Mouse (Mus musculus): ENCODE data around the gene Gm12789. TPM values are rescaled to one million over a fixed set of nuclear protein-coding genes. Genes with fewer than 3 reads are reported as not detected.
"Not testable (repeated sequence)": the region's sequence is repeated elsewhere in the genome, so short reads cannot be mapped to it uniquely, and the experiment has no call there.

The Gm12789 gene
- total RNA-seq (2021): not detected
- long read RNA-seq, experiment 1: 0 reads
- long read RNA-seq, experiment 2: 0 reads

DNA sequence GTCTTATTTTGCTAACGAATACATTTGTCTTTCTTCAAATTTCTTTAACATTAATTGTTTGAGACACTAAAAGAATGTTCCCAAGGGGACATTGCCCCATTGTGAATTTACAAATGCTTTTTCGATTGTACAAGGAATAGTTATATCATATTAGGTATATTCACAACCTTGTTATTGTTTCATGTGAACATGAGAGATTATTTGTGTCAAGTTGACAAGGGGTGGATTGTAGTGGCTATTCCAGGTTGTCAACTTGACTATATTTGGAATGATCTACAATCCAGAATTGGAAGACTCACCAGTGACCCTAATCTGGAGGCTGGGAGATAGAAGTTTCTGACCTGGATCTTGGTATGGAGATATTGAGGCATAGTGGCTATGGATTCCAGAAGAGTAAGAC is at the start of gene Gm12789:
TSS of gene Gm12789 (plus strand) at position 301 of the 400 bp plus-strand sequence.
- not testable (repeated sequence) for DNase-seq (ENCODE audit: low spot score in 2 of 2)

DNA sequence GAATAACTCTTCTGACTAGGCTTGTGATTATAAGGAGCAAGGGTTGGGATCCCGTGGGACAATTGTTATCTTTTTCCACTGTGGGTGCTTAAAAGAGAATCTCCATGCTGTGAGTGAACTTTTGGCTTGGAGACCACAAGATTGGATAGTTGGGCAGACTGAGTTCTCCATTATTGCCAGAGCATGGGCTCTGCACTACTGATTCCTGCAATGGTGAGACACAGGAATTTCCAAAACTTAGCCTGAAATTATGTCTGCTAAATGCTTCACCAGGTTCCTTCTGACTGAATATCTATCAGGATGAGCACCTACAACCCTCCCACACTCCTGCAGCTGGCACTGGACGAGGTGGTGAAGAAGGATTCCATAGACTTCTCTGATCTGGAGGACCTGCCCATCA is 46.3 kb upstream of the Gm12789 start, which contains the start of gene Gm12794:
TSS of gene Gm12794 (plus strand) at position 301 of the 400 bp plus-strand sequence.
- not testable (repeated sequence) for DNase-seq (ENCODE audit: low spot score in 2 of 2)

DNA sequence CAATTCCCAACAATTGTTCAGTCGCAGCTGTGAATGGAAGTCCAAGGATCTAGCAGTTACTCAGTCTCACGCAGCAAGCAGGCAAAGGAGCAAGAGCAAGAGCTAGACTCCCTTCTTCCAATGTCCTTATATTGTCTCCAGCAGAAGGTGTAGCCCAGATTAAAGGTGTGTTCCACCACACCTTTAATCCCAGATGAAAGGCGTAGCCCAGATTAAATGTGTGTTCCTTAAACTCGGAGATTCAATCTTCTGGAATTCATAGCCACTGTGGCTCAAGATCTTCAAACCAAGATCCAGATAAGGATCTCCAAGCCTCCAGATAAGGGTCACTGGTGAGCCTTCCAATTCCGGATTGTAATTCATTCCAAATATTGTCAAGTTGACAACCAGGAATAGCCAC is 5.5 kb upstream of the Gm12789 start, which contains the start of gene Gm12790:
TSS of gene Gm12790 (minus strand) at position 101 of the 400 bp plus-strand sequence.
- not testable (repeated sequence) for DNase-seq (ENCODE audit: low spot score in 2 of 2)

DNA sequence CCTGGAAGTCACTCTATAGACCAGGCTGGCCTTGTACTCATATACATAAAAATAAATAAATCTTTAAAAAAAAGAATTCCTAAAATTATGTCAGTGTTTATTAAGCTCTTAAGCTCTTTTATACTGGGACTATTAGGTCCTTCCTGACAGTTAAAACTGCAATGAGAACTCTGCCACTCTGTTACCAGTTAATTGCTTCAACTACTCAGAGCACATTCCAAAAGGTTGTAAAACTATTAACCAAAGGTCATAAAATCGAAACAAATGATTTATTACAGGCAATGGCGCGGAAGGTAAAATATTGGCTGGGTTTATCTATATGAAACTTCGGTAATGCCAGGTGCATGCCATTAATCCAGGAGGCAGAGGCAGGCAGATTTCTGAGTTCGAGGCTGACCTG is 748 bp upstream of the Gm12789 start:
- DNase-seq (ENCODE audit: low spot score in 2 of 2): no peak

DNA sequence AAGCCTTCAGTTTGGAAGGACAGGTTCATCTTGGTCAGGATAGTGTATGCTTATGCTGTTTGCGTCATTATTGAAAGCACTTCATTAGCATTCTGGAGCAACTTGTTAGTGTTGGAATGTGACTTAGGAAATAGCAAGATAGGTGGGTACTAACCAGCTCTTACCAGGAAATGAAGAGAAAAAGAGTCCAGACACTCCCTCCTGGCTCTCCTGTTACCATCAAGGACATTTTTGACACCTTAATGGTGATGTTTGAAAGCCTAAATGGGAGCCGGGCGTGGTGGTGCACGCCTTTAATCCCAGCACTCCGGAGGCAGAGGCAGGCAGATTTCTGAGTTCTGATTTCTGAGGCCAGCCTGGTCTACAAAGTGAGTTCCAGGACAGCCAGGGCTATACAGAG is 11.0 kb downstream of the Gm12789 start:
- no peak for DNase-seq (ENCODE audit: low spot score in 2 of 2)

DNA sequence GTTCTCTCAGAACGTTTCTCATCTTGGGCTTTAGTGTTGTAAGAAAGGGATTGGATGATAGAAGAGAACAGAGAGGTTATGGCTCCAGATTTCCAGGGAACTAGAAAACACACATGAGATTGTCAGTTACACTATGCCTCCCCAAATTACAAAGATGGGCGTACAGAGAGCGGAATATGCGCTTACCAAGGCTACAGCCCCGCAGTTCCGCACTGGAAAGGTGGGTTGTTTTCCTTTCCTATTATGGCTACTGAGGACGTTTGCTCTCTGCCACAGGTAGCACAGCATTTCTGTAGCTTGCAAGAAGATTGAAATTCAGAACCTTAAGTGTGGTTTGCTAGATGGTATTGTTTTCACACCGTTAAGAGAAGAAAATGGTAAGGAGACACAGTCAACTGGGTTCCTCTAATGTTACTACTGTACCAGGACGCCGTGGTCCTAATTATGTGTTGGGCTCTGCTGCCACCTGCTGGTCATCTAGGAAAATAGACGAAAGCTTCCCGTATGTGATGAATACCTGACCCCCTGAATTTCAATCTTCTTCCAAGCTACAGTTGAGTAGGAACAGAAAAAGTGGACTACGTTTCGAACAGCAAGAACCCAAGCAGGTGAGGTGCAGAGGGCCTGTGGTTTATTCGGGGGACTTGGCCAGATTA is 12.0 kb downstream of the Gm12789 start:
- DNase-seq (ENCODE audit: low spot score in 2 of 2): peak; percentile 24 to 41

DNA sequence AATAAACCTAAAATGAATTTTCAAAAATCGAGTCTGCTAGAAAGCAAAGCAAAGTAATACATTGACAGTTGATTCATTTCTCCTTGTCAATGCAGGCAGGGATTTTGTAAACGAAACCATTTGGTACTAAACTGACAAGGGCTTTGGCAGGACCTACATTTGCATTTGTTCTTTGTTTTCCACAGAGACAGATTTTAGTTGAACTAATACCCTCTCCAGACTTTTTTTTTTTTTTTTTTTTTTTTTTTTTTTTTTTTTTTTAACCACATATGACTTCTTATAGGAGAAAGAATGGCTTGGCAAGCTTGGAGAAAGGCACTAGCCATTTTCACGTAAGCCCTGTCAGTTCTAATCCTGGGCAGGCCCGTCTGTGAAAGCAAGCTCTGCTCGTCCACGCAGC is 40.2 kb downstream of the Gm12789 start:
- no peak for DNase-seq (ENCODE audit: low spot score in 2 of 2)

Other genes starting within 250 kb of the Gm12789 start
- gene B020004J07Rik, start 142.6 kb upstream of the Gm12789 start, total RNA-seq (2021): not detected
- gene C130073F10Rik, start 92.8 kb upstream of the Gm12789 start, total RNA-seq (2021): not detected
- gene Gm12800, start 77.5 kb upstream of the Gm12789 start, total RNA-seq (2021): not detected
- not detected for gene Gm12794, start 46.2 kb upstream of the Gm12789 start, total RNA-seq (2021)
- not detected for gene Gm12790, start 5.6 kb upstream of the Gm12789 start, total RNA-seq (2021)
- 10 to 100 TPM; 13.9 to 16.4 TPM for gene Pde4b, start 100.9 kb downstream of the Gm12789 start, total RNA-seq (2021)

Data from adrenal gland, postnatal 4 days (tissue).